Mouse (Mus musculus) limb, embryonic 13.5 days (tissue): ENCODE data around the gene Ilkap. TPM values are rescaled to one million over a fixed set of nuclear protein-coding genes. Genes with fewer than 3 reads are reported as not detected.
A peak's percentile ranks its signal among the peaks of the same experiment; 100 is the strongest.

ENCODE experiments used
- ATAC-seq: fragments of 200-750 bp; cut with Nextera tagmentation; 2 replicates; pipeline ENCODE4 v1.8.0; 2017; ENCODE audit warnings: low read depth, moderate number of reproducible peaks, moderate TSS enrichment; ENCODE audit not compliant: low FRiP score
- H3K27ac ChIP-seq: fragments of 300-500 bp; sonication (generic); 2 replicates; pipeline ENCODE4 v1.5.1; 2015; ENCODE audit warnings: inconsistent platforms, mild to moderate bottlenecking, moderate library complexity
- H3K27me3 ChIP-seq: fragments of 300-500 bp; sonication (generic); 2 replicates; pipeline ENCODE4 v1.6.1; 2015; ENCODE audit warnings: mild to moderate bottlenecking, inconsistent platforms
- H3K36me3 ChIP-seq: fragments of 300-500 bp; sonication (generic); 2 replicates; pipeline ENCODE4 v1.6.1; 2015; ENCODE audit warnings: inconsistent platforms, mild to moderate bottlenecking, moderate library complexity
- H3K4me1 ChIP-seq: fragments of 300-500 bp; sonication (generic); 2 replicates; pipeline ENCODE4 v1.6.1; 2015; ENCODE audit warnings: inconsistent platforms
- H3K4me2 ChIP-seq: fragments of 300-500 bp; sonication (generic); replicated peaks from 2 replicates; pipeline ENCODE4 v1.6.1; 2015; ENCODE audit warnings: inconsistent platforms, mild to moderate bottlenecking, moderate library complexity
- H3K4me3 ChIP-seq: fragments of 300-500 bp; sonication (generic); 2 replicates; pipeline ENCODE4 v1.5.1; 2015; ENCODE audit warnings: moderate library complexity, mild to moderate bottlenecking, inconsistent platforms
- H3K9ac ChIP-seq: fragments of 300-500 bp; sonication (generic); 2 replicates; pipeline ENCODE4 v1.6.1; 2015; ENCODE audit warnings: mild to moderate bottlenecking, inconsistent platforms
- H3K9me3 ChIP-seq: fragments of 300-500 bp; sonication (generic); 2 replicates; pipeline ENCODE4 v1.6.1; 2016; ENCODE audit warnings: inconsistent platforms
- WGBS: fragments of 180-500 bp; shearing (Covaris S2); methylation state at CpG from one replicate; pipeline ENCODE4 v1.1.7; 2015; 5-methylcytosine and 5-hydroxymethylcytosine counted together
- polyA plus RNA-seq: library from polyadenylated mRNA; unstranded; fragments of >200 nt; fragmentation: Nextera tagmentation; extraction: Ambion mirVana; gene quantifications from 2 replicates; pipeline ENCODE4 v1.2.1, GENCODE M21; 2015

Gene Ilkap
- polyA plus RNA-seq, 1 experiment from 2014 or later = 163 TPM

DNA sequence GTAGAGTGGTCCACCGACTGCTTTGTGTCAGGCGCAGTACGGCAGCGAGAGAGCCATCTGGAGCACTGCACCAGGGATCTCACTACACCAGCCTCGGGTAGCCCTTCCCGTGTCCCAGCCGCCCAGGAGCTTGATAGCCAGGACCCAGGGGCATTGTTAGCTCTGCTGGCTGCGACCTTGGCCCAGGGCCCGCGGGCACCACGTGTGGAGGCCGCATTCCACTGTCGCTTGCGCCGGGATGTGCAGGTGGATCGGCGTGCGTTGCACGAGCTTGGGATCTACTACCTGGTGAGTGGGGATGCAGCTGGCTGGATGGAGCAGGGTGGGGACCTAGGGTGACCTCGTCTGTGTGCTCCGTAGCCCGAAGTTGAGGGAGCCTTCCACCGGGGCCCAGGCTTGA, 28.6 kb downstream of the Ilkap start:
- Histone ChIP-seq H3K4me1 (peaks cover 17% of the 10 kb centered on the region), H3K36me3 (peaks cover 54% of the 10 kb centered on the region), H3K4me3 (no peak overlapping the region), H3K9me3 (no peaks in the 10 kb centered on the region), H3K4me2 (no peak overlapping the region), H3K9ac (no peak overlapping the region), H3K27me3 (peaks cover 14% of the 10 kb centered on the region; the same call in 1 of the 2 replicates), H3K27ac (no peak overlapping the region)
- WGBS = 88% methylated on average over 23 of the region's 23 CpGs
- ATAC-seq = no peak

DNA sequence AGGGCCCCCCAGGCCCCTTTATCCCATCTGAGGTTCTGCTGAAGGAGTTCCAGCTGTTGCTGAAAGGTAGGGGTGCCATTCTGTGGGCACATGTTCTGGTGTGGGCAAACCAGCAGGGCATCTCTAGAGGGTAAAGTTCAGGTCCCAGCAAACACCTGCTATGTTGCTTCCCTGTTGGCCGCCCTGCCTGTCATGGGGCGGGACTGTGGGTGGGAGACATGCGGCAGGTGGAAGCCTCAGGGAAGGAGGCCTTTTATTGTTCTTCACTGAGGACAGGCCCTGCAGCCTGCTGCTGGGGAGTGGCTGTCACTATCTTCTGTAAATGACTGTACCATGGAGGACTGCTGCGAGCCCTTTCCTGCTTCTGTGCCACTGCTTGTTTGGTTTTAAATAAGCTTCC, 29.2 kb downstream of the Ilkap start:
- no peak for ATAC-seq
- no peak overlapping the region for H3K27ac ChIP-seq
- 66% methylated on average over 4 of the region's 4 CpGs for WGBS

DNA sequence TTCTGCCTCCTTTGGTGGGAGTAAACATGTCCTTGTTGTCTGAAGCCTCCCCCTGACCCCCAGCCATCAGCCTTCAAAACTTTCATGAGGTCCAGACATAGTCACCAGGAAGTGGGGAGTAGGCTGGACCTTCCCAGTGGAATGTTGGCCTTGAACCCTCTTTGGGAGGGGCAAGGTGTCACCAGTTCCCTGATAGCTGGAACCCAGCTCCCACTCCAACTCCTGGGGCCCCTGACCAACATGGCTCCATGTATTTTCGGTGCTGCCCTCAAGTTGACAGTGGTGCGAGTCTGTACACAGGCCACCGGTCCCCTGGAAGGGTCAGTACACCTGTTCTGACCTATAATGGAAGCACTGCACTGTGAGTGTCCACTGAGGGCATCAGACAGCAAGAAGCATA, 31.3 kb downstream of the Ilkap start:
- Histone ChIP-seq H3K9me3 (no peaks in the 10 kb centered on the region), H3K4me3 (no peak overlapping the region), H3K4me2 (peak overlapping the region; percentile 93), H3K4me1 (peaks cover 17% of the 10 kb centered on the region), H3K27me3 (peaks cover 15% of the 10 kb centered on the region; the same call in 1 of the 2 replicates), H3K27ac (no peak overlapping the region), H3K9ac (no peak overlapping the region), H3K36me3 (peaks cover 26% of the 10 kb centered on the region)
- ATAC-seq = no peak
- 92% methylated on average over 3 of the region's 3 CpGs for WGBS

More for the DNA sequence above, 29.2 kb downstream of the Ilkap start:
- peaks cover 47% of the 10 kb centered on the region for H3K36me3 ChIP-seq
- H3K9ac ChIP-seq = no peak overlapping the region
- no peak overlapping the region for H3K4me3 ChIP-seq
- H3K9me3 ChIP-seq = no peaks in the 10 kb centered on the region
- H3K27me3 ChIP-seq = peaks cover 15% of the 10 kb centered on the region; the same call in 1 of the 2 replicates
- H3K4me2 ChIP-seq = no peak overlapping the region
- peaks cover 17% of the 10 kb centered on the region for H3K4me1 ChIP-seq

DNA sequence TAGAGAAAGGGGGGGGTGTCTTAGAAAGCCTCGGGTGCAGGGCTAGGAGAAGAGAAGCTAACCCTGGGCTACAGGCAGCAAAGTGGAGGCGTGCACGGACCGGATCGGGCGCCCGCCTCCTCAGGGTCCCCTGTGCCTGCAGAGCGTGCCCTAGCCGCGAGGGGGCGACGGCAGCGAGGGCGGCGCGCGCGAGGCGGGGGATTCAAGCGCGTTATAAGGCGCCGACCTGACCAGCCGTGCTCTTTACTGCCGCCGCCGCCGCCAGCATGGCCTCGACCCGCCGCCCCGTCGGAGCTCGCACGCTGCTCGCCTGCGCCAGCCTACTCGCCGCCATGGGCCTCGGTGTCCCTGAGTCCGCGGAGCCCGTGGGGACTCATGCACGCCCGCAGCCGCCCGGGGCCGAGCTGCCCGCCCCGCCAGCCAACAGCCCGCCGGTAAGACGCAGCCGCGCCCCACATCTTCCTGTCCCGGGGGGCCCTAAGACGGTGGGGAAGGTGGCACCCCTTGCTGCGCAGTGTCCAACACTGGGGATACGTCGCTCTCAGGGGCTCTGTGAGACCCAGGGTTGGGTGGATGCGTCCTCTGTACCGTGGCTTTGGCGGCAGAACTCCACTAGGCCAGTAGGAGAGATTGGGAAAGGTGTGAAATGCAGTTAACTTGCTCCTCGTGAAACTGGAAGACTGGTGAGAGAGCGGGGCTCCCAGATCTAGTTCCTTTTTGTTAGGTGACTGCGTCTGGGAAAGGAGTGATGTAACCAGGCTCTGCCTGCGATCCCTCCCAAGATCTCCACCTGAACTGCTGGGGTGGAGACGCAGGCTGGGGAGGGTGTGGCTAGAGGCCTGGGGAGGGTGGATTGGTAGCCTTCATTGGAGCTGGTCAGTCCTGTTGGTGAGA, 32.2 kb downstream of the Ilkap start, which contains the start of gene Erfe:
Gene Erfe (plus strand): TSS at position 216 of the 894 bp plus-strand sequence.
- H3K4me2 ChIP-seq = peak within 1 kb of the TSS; percentile 93
- peak within 1 kb of the TSS; percentile 53 for H3K4me3 ChIP-seq
- peaks cover 17% of the 10 kb centered on the region for H3K4me1 ChIP-seq
- WGBS = under 1% methylated on average over 68 of the region's 68 CpGs
- peaks cover 15% of the 10 kb centered on the region; the same call in 1 of the 2 replicates for H3K27me3 ChIP-seq
- H3K9ac ChIP-seq = peak within 1 kb of the TSS; percentile 73
- H3K9me3 ChIP-seq = no peaks in the 10 kb centered on the region
- ATAC-seq = peak; percentile 30; the same call in 1 of the 2 replicates
- no peak within 1 kb of the TSS for H3K27ac ChIP-seq
- peaks cover 18% of the 10 kb centered on the region for H3K36me3 ChIP-seq

DNA sequence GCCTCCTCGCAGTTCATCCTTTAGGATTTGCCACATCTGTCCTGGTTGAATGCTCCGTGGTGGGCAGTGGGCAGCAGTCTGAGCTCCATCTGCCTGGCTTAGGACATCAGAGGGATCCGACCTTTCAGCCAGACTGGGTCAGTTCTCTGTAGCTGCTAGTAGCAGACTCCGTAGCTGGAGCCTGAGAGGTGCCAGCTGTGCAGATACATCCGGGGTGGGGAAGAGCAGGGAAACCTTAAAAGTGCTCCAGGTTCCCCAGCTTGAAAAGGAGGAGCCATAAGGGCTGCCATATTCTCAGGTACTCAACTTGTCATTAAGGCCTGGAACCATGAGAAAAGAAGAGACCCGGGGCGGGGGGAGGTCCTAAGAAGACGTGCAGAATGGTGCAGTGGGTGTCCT, 32.8 kb downstream of the Ilkap start:
- Histone ChIP-seq H3K9ac (peak overlapping the region; percentile 73), H3K27me3 (peaks cover 15% of the 10 kb centered on the region; the same call in 1 of the 2 replicates), H3K4me2 (peak overlapping the region; percentile 93), H3K36me3 (peaks cover 11% of the 10 kb centered on the region), H3K4me1 (peaks cover 17% of the 10 kb centered on the region), H3K27ac (no peak overlapping the region), H3K9me3 (no peaks in the 10 kb centered on the region), H3K4me3 (peak overlapping the region; percentile 53)
- no peak for ATAC-seq
- WGBS = 25% methylated on average over 8 of the region's 8 CpGs

DNA sequence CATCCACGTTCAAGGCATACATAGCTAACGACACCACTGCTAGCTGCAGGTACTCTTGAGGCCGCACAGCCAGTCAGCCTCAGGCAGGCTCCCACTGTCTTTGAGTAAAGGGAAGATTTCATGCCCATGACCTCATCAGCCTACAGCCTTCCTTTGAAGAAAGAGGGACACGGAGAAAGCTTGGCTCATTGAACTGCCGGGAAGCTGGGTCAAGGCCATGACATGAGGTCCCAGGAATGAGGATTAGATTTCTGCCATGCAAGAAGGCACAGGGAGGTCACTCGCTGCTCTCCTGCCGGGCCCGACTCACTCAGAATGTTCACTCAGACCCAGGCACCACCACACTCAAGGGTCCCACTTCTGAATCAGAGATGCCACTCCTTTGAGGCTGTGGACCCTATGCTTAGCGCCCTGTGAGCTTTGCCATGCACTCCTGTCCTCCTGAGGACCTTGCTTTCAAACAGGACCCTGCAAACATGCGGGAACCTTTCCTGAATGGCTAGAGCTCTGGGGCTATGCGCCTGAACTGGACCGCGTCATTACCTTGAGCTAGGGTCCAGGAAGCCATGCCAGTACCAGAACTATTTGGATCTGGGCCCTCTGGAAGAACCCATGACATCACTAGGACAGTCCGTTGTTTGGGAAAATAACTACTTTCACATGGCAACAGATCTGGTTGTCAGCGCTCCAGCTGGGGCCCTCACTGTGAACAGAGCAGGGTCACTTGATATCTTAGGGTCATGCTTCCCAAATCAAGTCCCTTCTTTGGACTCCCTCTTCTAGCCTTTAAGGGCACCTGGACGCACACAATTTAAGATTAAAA, 33.6 kb downstream of the Ilkap start:
- peaks cover 17% of the 10 kb centered on the region for H3K4me1 ChIP-seq
- ATAC-seq = no peak
- no peak overlapping the region for H3K4me2 ChIP-seq
- no peaks in the 10 kb centered on the region for H3K9me3 ChIP-seq
- WGBS = 92% methylated on average over 16 of the region's 16 CpGs
- H3K27ac ChIP-seq = no peak overlapping the region
- no peak overlapping the region for H3K4me3 ChIP-seq
- peaks cover 15% of the 10 kb centered on the region; the same call in 1 of the 2 replicates for H3K27me3 ChIP-seq
- H3K36me3 ChIP-seq = peaks cover 3% of the 10 kb centered on the region
- no peak overlapping the region for H3K9ac ChIP-seq

DNA sequence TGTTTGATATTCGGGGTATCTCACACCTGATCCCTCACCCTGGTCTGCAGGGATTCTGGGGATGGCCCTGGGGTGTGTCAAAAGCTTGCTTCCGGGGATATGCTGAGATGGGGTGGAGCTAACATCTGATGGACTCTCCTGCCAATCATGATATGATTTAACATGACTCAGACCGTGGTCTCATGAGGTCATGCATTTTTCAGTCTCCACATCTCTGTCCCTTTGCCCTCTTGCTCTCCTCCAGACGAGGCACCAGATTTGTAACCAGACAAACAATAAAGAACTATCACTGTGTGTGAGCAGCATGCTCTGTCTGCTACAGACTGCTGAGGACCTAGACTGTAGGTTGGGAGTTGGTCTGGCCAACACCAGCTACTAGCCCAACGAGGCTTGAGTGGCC, 36.5 kb downstream of the Ilkap start:
- WGBS = 83% methylated on average over 5 of the region's 5 CpGs
- no peaks in the 10 kb centered on the region for H3K36me3 ChIP-seq

DNA sequence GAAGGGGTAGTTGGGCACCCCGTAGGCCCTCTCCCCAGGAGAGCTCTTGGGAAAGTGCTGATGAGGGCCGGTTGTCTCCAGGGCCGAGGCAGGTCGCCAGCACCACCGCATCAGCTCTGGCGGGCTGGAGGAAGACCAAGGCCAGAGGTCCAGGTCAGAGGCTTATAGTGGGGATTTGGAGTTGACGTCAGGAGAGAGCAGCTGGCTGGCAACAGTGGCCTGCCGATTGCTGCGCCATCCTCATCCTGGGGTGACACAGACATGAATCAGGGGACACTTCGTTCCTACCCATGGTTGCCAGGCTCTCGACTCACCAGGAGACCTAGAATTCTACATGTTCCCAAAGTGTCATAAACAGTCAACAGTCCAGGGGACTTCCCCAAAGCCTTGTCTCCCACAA, 42.5 kb downstream of the Ilkap start:
- Histone ChIP-seq H3K4me3 (no peak overlapping the region), H3K36me3 (no peaks in the 10 kb centered on the region), H3K9me3 (no peaks in the 10 kb centered on the region), H3K4me2 (no peak overlapping the region), H3K27ac (no peak overlapping the region), H3K27me3 (no peaks in the 10 kb centered on the region), H3K9ac (no peak overlapping the region), H3K4me1 (0 out of 2 replicates have a peak, but pooled peaks cover 3% of the 10 kb centered on the region)
- 80% methylated on average over 11 of the region's 11 CpGs for WGBS
- ATAC-seq = no peak

More for the DNA sequence above, 36.5 kb downstream of the Ilkap start:
- Histone ChIP-seq H3K4me2 (no peak overlapping the region), H3K9me3 (no peaks in the 10 kb centered on the region), H3K27ac (no peak overlapping the region), H3K27me3 (peaks cover 11% of the 10 kb centered on the region; the same call in 1 of the 2 replicates), H3K9ac (no peak overlapping the region), H3K4me1 (peaks cover 16% of the 10 kb centered on the region), H3K4me3 (no peak overlapping the region)
- ATAC-seq = no peak

DNA sequence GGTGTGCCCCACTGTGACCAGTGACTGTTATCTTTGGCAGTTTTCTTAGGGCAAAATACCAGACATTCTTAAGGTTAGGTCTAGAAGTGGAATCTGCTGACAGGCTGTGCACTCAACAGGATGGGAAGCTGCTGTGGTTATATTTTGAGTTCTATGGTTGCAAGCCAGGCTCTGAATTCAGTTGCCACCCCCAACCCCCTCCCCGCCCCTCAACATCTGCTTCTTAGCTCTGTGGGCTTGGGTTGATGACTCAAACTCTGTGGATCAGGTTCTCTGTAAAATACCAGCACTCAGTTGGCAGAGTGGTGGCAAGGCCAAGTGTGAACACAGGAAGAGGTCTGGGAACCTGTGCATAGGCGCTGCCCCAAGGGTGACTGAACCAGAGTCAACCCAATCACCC, 46.3 kb downstream of the Ilkap start:
- Histone ChIP-seq H3K9ac (no peak overlapping the region), H3K27me3 (peaks cover 8% of the 10 kb centered on the region; the same call in 1 of the 2 replicates), H3K4me2 (no peak overlapping the region), H3K4me3 (no peak overlapping the region), H3K36me3 (no peaks in the 10 kb centered on the region), H3K4me1 (0 out of 2 replicates have a peak, but pooled peaks cover 3% of the 10 kb centered on the region), H3K27ac (no peak overlapping the region), H3K9me3 (no peaks in the 10 kb centered on the region)
- ATAC-seq = no peak
- WGBS = 77% methylated on average over 2 of the region's 2 CpGs

DNA sequence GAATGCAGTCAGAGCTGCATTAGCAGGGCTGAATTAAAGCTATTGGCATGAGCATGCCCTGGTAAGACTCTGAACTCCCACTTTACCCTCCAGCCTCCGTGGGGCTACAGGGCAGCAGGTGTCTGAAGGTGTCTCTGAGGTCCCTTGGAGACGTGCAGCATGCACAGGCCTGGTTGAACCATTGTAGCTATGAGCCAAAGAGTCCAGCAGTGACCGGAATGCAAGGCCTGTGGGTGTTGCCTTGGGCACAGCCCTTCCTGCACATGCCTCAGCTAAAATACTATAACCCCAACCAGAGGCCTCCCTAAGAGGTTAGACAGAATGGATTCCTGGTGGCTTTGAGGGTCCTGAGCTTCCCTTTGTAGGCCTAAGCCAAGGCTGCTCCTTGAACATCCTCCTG, 47.4 kb downstream of the Ilkap start:
- Histone ChIP-seq H3K27ac (no peak overlapping the region), H3K27me3 (peaks cover 17% of the 10 kb centered on the region), H3K4me1 (0 out of 2 replicates have a peak, but pooled peaks cover 3% of the 10 kb centered on the region), H3K36me3 (no peaks in the 10 kb centered on the region), H3K9me3 (no peaks in the 10 kb centered on the region), H3K4me2 (no peak overlapping the region), H3K4me3 (no peak overlapping the region), H3K9ac (no peak overlapping the region)
- no peak for ATAC-seq
- WGBS = 75% methylated on average over 3 of the region's 3 CpGs

DNA sequence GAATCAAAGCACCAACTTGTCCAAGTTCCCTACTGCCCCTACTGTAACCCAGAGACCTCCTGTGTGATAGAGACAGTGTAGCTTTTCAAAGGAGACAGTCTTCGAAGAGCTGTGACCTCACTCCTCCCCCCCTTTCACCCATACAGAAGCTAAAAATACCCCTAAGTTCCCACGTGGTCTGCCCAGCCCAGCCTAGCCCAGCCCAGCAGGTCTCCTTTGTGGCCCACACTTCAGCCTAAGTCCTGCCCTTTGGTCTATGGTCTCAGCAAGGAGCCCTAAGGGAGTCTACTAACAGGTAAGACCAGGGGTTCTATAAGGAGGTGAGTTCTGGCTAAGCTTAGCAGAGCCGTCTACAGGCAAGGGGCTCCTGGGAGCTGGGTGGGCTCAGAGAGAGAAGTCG, 47.8 kb downstream of the Ilkap start, which contains the start of gene Klhl30:
Gene Klhl30 (plus strand): TSS at position 176 of the 400 bp plus-strand sequence.
- no peak within 1 kb of the TSS for H3K4me3 ChIP-seq
- no peak; the same call in 1 of the 2 replicates for ATAC-seq
- H3K4me1 ChIP-seq = 0 out of 2 replicates have a peak, but pooled peaks cover 3% of the 10 kb centered on the region

More for the DNA sequence above, 47.8 kb downstream of the Ilkap start, which contains the start of gene Klhl30:
- H3K27me3 ChIP-seq = peaks cover 21% of the 10 kb centered on the region
- no peak within 1 kb of the TSS for H3K27ac ChIP-seq
- H3K36me3 ChIP-seq = no peaks in the 10 kb centered on the region
- H3K4me2 ChIP-seq = no peak within 1 kb of the TSS
- 55% methylated on average over 4 of the region's 4 CpGs for WGBS
- no peak within 1 kb of the TSS for H3K9ac ChIP-seq
- H3K9me3 ChIP-seq = no peaks in the 10 kb centered on the region
